Mouse (Mus musculus) liver, postnatal 0 days (tissue): Measurements from ENCODE around the gene Myom3. TPM values are rescaled to one million over a fixed set of nuclear protein-coding genes. Genes with fewer than 3 reads are reported as not detected.

Experiments
- ATAC-seq: fragments of 200-750 bp; cut with Nextera tagmentation; 2 replicates; pipeline ENCODE4 v1.8.0; 2017; ENCODE audit warnings: mild to moderate bottlenecking, moderate library complexity
- DNase-seq: peaks from one replicate; pipeline ENCODE4 v3.0.0-alpha.2; 2016
- H3K27ac ChIP-seq: fragments of 300-500 bp; sonication (generic); 2 replicates; pipeline ENCODE4 v1.5.1; 2014; ENCODE audit warnings: antibody characterized with exemption, moderate library complexity, mild to moderate bottlenecking, low read depth
- H3K27me3 ChIP-seq: fragments of 300-500 bp; sonication (generic); 2 replicates; pipeline ENCODE4 v1.6.1; 2014; ENCODE audit warnings: low read length, control low read depth, mixed read lengths; ENCODE audit not compliant: insufficient read depth
- H3K36me3 ChIP-seq: fragments of 300-500 bp; sonication (generic); replicated peaks from 2 replicates; pipeline ENCODE4 v1.6.1; 2014; ENCODE audit warnings: mild to moderate bottlenecking, control low read depth, low read length, moderate library complexity, mixed read lengths; ENCODE audit not compliant: insufficient read depth
- H3K4me1 ChIP-seq: fragments of 300-500 bp; sonication (generic); 2 replicates; pipeline ENCODE4 v1.6.1; 2014; ENCODE audit warnings: antibody characterized with exemption, mild to moderate bottlenecking, control low read depth; ENCODE audit not compliant: insufficient read depth
- H3K4me2 ChIP-seq: fragments of 300-500 bp; sonication (generic); 2 replicates; pipeline ENCODE4 v1.6.1; 2014; ENCODE audit warnings: low read depth, mild to moderate bottlenecking, low read length, moderate library complexity, mixed read lengths
- H3K4me3 ChIP-seq: fragments of 300-500 bp; sonication (generic); 2 replicates; pipeline ENCODE4 v1.5.1; 2014; ENCODE audit warnings: low read depth, low read length
- H3K9ac ChIP-seq: fragments of 300-500 bp; sonication (generic); replicated peaks from 2 replicates; pipeline ENCODE4 v1.6.1; 2014; ENCODE audit warnings: mild to moderate bottlenecking, moderate library complexity
- H3K9me3 ChIP-seq: fragments of 300-500 bp; sonication (generic); 2 replicates; pipeline ENCODE4 v1.6.1; 2016; ENCODE audit warnings: mild to moderate bottlenecking, control low read depth, low read length, mixed read lengths
- CTCF ChIP-seq: sonication (generic); IDR thresholded peaks from 2 replicates; pipeline ENCODE4 v1.5.1; 2016; ENCODE audit warnings: antibody characterized with exemption, low read depth
- EP300 ChIP-seq: IDR thresholded peaks from 2 replicates; pipeline ENCODE4 v1.6.1; 2016; ENCODE audit warnings: antibody characterized with exemption, low read depth, mild to moderate bottlenecking
- WGBS: fragments of 180-500 bp; shearing (Covaris S2); extraction: QIAGEN DNeasy Blood & Tissue Kit; methylation state at CpG from one replicate; pipeline ENCODE4 v1.1.7; 2014; ENCODE audit not compliant: insufficient replicate concordance; 5-methylcytosine and 5-hydroxymethylcytosine counted together
- polyA plus RNA-seq: library from polyadenylated mRNA; unstranded; fragments of >200 nt; fragmentation: Nextera tagmentation; extraction: Ambion mirVana; gene quantifications from 2 replicates; pipeline ENCODE4 v1.2.1, GENCODE M21; 2015

Gene Myom3
- polyA plus RNA-seq, 1 experiment from 2014 or later = 0.02 TPM

DNA sequence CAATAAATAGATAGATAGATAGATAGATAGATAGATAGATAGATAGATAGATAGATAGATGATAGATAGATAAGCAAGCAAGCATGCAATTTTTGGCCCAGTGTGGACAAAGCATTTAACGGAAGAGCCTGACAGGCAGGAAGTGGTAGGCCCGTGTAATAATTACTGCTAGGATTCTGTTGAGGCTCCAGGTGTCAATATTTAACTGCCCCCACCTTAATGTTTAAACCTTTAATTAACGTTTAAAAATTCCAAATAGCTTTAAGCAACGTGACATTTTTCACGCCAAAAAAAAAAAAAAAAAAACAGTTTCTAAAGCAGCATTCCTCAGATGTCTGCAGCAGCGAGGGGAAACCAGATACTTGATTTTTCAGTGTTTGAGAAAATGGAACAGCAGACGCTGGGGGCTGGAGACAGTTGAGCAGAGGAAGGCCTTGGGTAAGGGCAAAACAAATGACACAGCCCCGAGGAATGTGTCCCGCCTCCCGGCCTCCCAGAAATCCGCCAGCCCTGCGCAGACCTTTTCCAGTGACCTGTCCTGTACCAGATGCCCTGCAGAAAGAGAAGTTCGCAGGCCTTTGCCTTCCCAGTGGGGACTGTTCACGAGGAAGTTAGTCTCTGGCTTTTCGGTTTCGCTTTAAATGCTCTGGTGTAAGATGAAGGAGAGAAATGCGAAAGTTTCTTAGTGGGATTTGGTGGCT lies 60.5 kb downstream of the Myom3 start:
- H3K27ac ChIP-seq = peak overlapping the region; percentile 51
- DNase-seq = no peak

DNA sequence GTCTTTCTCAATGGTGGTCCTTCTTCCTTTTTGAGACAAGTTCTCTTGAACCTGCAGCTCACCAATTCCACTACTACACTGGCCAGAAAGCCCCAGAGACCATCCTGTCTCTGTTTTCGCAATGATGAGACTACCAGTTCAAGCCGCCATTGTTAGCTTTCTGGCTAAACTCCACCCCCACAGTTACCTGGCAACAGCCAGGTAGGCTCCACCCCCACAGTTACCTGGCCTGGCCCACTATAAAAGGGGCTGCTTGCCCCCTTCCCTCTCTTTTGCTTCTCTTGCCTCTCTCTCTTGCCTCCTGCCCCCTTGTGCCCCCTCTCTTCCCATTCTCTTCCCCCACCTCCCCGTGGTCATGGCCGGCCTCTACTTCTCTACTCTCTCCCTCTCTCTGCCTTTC lies 62.3 kb downstream of the Myom3 start:
- H3K27me3 ChIP-seq = no peaks in the 10 kb centered on the region
- WGBS = 83% methylated on average over 4 of the region's 4 CpGs
- no peak overlapping the region for H3K27ac ChIP-seq
- H3K36me3 ChIP-seq = no peaks in the 10 kb centered on the region
- H3K4me2 ChIP-seq = no peak overlapping the region
- no peak overlapping the region for H3K9ac ChIP-seq
- H3K4me3 ChIP-seq = no peak overlapping the region
- no peak for ATAC-seq
- TF ChIP-seq EP300 (no peak), CTCF (no peak)
- no peak for DNase-seq
- H3K4me1 ChIP-seq = 0 out of 2 replicates have a peak, but pooled peaks cover 4% of the 10 kb centered on the region
- H3K9me3 ChIP-seq = no peaks in the 10 kb centered on the region

More for the DNA sequence above, 60.5 kb downstream of the Myom3 start:
- H3K9ac ChIP-seq = 0 out of 2 replicates have a peak overlapping the region, but pooled peaks have one; percentile 16
- no peak for ATAC-seq
- H3K4me2 ChIP-seq = no peak overlapping the region
- 0 out of 2 replicates have a peak, but pooled peaks cover 4% of the 10 kb centered on the region for H3K4me1 ChIP-seq
- no peaks in the 10 kb centered on the region for H3K27me3 ChIP-seq
- H3K9me3 ChIP-seq = no peaks in the 10 kb centered on the region
- H3K36me3 ChIP-seq = no peaks in the 10 kb centered on the region
- TF ChIP-seq EP300 (no peak), CTCF (no peak)
- no peak overlapping the region for H3K4me3 ChIP-seq
- WGBS = 51% methylated on average over 17 of the region's 17 CpGs

DNA sequence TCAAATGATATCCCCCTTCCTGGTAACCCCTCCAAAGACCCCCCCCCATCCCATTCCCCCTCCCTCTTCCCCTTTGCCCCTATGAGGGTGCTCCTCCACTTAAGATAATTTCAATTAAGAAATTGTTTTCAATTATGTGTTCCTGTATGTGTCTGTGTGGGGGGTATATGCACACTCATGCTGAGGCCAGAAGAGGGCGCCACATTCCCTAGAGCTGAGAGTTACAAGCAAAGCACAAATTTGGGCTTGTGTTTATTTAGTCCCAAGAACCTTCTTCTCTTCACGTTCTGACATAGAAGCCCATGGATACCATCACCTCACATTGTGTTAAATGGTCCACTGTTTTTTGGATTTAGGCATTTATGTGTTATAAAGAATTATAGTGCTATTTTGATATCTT lies 63.8 kb downstream of the Myom3 start:
- no peak overlapping the region for H3K4me3 ChIP-seq
- no peaks in the 10 kb centered on the region for H3K36me3 ChIP-seq
- WGBS = 65% methylated on average over 2 of the region's 2 CpGs
- no peak overlapping the region for H3K9ac ChIP-seq
- no peaks in the 10 kb centered on the region for H3K27me3 ChIP-seq
- TF ChIP-seq EP300 (no peak), CTCF (peak; percentile 81)
- ATAC-seq = no peak
- H3K9me3 ChIP-seq = no peaks in the 10 kb centered on the region
- no peak overlapping the region for H3K27ac ChIP-seq
- peak; percentile 67 for DNase-seq
- no peak overlapping the region for H3K4me2 ChIP-seq
- H3K4me1 ChIP-seq = 0 out of 2 replicates have a peak, but pooled peaks cover 2% of the 10 kb centered on the region

DNA sequence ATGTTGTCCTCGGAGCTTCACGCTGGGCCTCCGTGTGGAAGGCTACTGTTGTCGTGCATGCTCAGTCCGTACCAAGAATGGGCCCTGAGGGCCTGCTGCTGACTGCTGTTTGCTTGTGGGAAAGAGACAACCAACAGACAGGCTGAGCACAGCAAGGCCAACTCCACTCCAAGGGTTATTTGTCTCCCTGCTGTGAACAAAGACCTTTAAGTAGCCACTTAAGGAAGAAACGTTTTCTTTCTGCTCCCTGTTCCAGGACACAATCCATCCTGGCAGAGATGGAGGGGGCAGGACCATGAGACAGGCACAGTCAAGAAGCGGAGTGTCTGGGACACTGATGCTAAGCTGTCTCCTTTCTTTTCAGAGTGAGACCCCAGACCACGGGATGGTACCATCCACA lies 64.7 kb downstream of the Myom3 start:
- Histone ChIP-seq H3K4me2 (no peak overlapping the region), H3K9ac (no peak overlapping the region), H3K36me3 (no peaks in the 10 kb centered on the region), H3K27me3 (no peaks in the 10 kb centered on the region), H3K27ac (no peak overlapping the region), H3K4me3 (no peak overlapping the region), H3K4me1 (peaks cover 7% of the 10 kb centered on the region), H3K9me3 (no peaks in the 10 kb centered on the region)
- DNase-seq (no peak), ATAC-seq (no peak)
- no peak for TF ChIP-seq CTCF
- no peak for TF ChIP-seq EP300
- 65% methylated on average over 8 of the region's 8 CpGs for WGBS

DNA sequence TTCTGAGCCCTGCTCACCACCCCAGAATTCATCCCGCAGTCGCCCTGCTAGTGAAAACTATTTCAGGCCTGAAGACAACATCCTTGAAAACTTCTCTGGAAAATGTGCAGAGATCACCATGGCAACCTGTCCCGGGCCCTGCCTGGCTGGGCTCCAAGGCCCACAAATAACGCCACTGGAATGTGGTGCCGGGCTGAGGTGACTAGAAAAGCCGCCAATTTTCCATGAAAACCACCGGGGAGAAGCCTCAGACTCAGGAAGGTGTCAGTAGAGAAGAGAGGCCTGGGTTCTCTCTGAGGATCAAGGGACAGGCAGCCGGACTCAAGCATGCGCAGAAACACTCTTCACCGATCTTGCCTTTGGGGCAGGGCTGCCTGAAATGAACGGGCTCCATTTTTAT lies 69.0 kb downstream of the Myom3 start:
- Histone ChIP-seq H3K9me3 (no peaks in the 10 kb centered on the region), H3K27ac (no peak overlapping the region), H3K9ac (no peak overlapping the region), H3K4me2 (no peak overlapping the region), H3K4me1 (peaks cover 5% of the 10 kb centered on the region), H3K4me3 (no peak overlapping the region), H3K36me3 (no peaks in the 10 kb centered on the region), H3K27me3 (no peaks in the 10 kb centered on the region)
- TF ChIP-seq EP300 (no peak), CTCF (no peak)
- 55% methylated on average over 11 of the region's 11 CpGs for WGBS
- ATAC-seq (no peak), DNase-seq (peak; percentile 31)

DNA sequence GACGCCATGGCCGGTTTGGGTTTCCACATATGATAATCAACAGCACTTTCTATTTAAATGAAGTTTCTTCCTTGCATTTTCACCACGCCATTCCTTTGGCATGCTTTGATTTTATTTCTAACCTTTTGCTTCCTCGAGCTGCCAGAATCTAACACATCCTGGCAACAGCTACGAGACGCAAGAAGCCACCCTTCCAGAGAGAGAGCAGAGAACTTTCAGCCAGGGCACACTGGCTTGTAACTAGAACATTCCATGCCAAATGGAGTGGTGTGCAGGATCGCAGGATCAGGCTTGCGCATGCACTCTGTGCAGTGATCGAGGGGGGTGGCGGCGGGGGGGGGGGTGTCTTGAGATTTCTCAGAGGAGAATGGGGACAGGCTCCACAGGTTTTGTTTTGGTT lies 72.6 kb downstream of the Myom3 start:
- H3K4me1 ChIP-seq = peaks cover 5% of the 10 kb centered on the region
- no peaks in the 10 kb centered on the region for H3K9me3 ChIP-seq
- no peaks in the 10 kb centered on the region for H3K36me3 ChIP-seq
- TF ChIP-seq CTCF (no peak), EP300 (no peak)
- no peak overlapping the region for H3K27ac ChIP-seq
- WGBS = 79% methylated on average over 11 of the region's 11 CpGs
- H3K4me3 ChIP-seq = no peak overlapping the region
- no peak for ATAC-seq
- no peaks in the 10 kb centered on the region for H3K27me3 ChIP-seq
- H3K4me2 ChIP-seq = no peak overlapping the region
- DNase-seq = no peak
- H3K9ac ChIP-seq = no peak overlapping the region
